Mouse (Mus musculus) heart, postnatal 0 days (tissue): ENCODE measurements at regions not wholly inside any gene's neighbourhood (a gene's known extent, or its start where the extent isn't known, plus 50 kb on each side); places are given as distances from the start of the nearest gene placed in this dataset.

Source experiments
- ATAC-seq: fragments of 200-750 bp; cut with Nextera tagmentation; 2 replicates; pipeline ENCODE4 v1.8.0; 2017; ENCODE audit warnings: low read depth, moderate number of reproducible peaks, moderate library complexity; ENCODE audit not compliant: insufficient read depth
- DNase-seq: peaks from one replicate; pipeline ENCODE4 v3.0.0-alpha.2; 2016; ENCODE audit warnings: low spot score
- H3K27ac ChIP-seq: fragments of 300-500 bp; sonication (generic); 2 replicates; pipeline ENCODE4 v1.5.1; 2014; ENCODE audit warnings: low read depth, mild to moderate bottlenecking
- H3K27me3 ChIP-seq: fragments of 300-500 bp; sonication (generic); 2 replicates; pipeline ENCODE4 v1.6.1; 2014; ENCODE audit warnings: low read length, mixed read lengths; ENCODE audit not compliant: control insufficient read depth, insufficient read depth
- H3K36me3 ChIP-seq: fragments of 300-500 bp; sonication (generic); replicated peaks from 2 replicates; pipeline ENCODE4 v1.6.1; 2014; ENCODE audit warnings: low read length, mixed read lengths; ENCODE audit not compliant: control insufficient read depth, insufficient read depth
- H3K4me1 ChIP-seq: fragments of 300-500 bp; sonication (generic); 2 replicates; pipeline ENCODE4 v1.6.1; 2014; ENCODE audit warnings: antibody characterized with exemption; ENCODE audit not compliant: control insufficient read depth, insufficient read depth
- H3K4me2 ChIP-seq: fragments of 300-500 bp; sonication (generic); 2 replicates; pipeline ENCODE4 v1.6.1; 2014; ENCODE audit warnings: low read depth, mild to moderate bottlenecking, low read length, moderate library complexity
- H3K4me3 ChIP-seq: fragments of 300-500 bp; sonication (generic); 2 replicates; pipeline ENCODE4 v1.5.1; 2014; ENCODE audit warnings: low read depth, low read length
- H3K9ac ChIP-seq: fragments of 300-500 bp; sonication (generic); replicated peaks from 2 replicates; pipeline ENCODE4 v1.6.1; 2014; ENCODE audit warnings: low read depth, low read length, mixed read lengths
- H3K9me3 ChIP-seq: fragments of 300-500 bp; sonication (generic); replicated peaks from 2 replicates; pipeline ENCODE4 v1.6.1; 2016; ENCODE audit warnings: low read length; ENCODE audit not compliant: control insufficient read depth
- CTCF ChIP-seq: IDR thresholded peaks from 2 replicates; pipeline ENCODE4 v1.5.1; 2016; ENCODE audit warnings: antibody characterized with exemption, control low read depth, low read depth
- EP300 ChIP-seq: IDR thresholded peaks from 2 replicates; pipeline ENCODE4 v1.6.1; 2016; ENCODE audit warnings: antibody characterized with exemption, low read depth
- WGBS: fragments of 180-500 bp; shearing (Covaris S2); extraction: QIAGEN DNeasy Blood & Tissue Kit; methylation state at CpG from one replicate; pipeline ENCODE4 v1.1.7; 2014; 5-methylcytosine and 5-hydroxymethylcytosine counted together

GRCm38 (mm10) chr7:117259151-117259550, 121.6 kb upstream of the Xylt1 start:
- Histone ChIP-seq H3K27ac (no peak overlapping the region), H3K4me3 (no peak overlapping the region), H3K27me3 (no peaks in the 10 kb centered on the region), H3K9me3 (no peaks in the 10 kb centered on the region), H3K4me2 (no peak overlapping the region), H3K9ac (no peak overlapping the region), H3K4me1 (no peaks in the 10 kb centered on the region), H3K36me3 (no peaks in the 10 kb centered on the region)
- DNase-seq (no peak), ATAC-seq (no peak)
- 66% methylated on average over 5 of the region's 5 CpGs for WGBS
- TF ChIP-seq EP300 (no peak), CTCF (no peak)

- Histone ChIP-seq H3K36me3 (no peaks in the 10 kb centered on the region), H3K9me3 (no peaks in the 10 kb centered on the region), H3K27ac (no peak overlapping the region), H3K9ac (no peak overlapping the region), H3K4me2 (no peak overlapping the region), H3K4me3 (no peak overlapping the region), H3K27me3 (no peaks in the 10 kb centered on the region), H3K4me1 (no peaks in the 10 kb centered on the region)
- DNase-seq: no peak
- TF ChIP-seq EP300: no peak
- TF ChIP-seq CTCF: no peak
- ATAC-seq: no peak
- 71% methylated on average over 6 of the region's 6 CpGs for WGBS
These were observed 121.0 kb upstream of the Xylt1 start for GRCm38 (mm10) chr7:117259674-117260294.

- no peak overlapping the region for H3K27ac ChIP-seq
- H3K4me2 ChIP-seq: no peak overlapping the region
- TF ChIP-seq CTCF: no peak
- no peak for TF ChIP-seq EP300
- no peak overlapping the region for H3K4me3 ChIP-seq
- H3K4me1 ChIP-seq: no peaks in the 10 kb centered on the region
- ATAC-seq: no peak
- no peaks in the 10 kb centered on the region for H3K36me3 ChIP-seq
- H3K9ac ChIP-seq: no peak overlapping the region
- H3K27me3 ChIP-seq: no peaks in the 10 kb centered on the region
- no peaks in the 10 kb centered on the region for H3K9me3 ChIP-seq
- no peak for DNase-seq
- WGBS: 62% methylated on average over 3 of the region's 3 CpGs
These were observed 120.2 kb upstream of the Xylt1 start for GRCm38 (mm10) chr7:117260596-117260995.

- Histone ChIP-seq H3K9me3 (no peaks in the 10 kb centered on the region), H3K9ac (no peak overlapping the region), H3K36me3 (no peaks in the 10 kb centered on the region), H3K4me2 (no peak overlapping the region), H3K27ac (no peak overlapping the region), H3K27me3 (no peaks in the 10 kb centered on the region), H3K4me3 (no peak overlapping the region), H3K4me1 (no peaks in the 10 kb centered on the region)
- DNase-seq: no peak
- WGBS: 83% methylated on average over 12 of the region's 12 CpGs
- TF ChIP-seq CTCF: no peak
- no peak for TF ChIP-seq EP300
- ATAC-seq: no peak
These were observed 117.7 kb upstream of the Xylt1 start for GRCm38 (mm10) chr7:117263126-117263525.

GRCm38 (mm10) chr7:117264341-117264740, 116.4 kb upstream of the Xylt1 start:
- Histone ChIP-seq H3K36me3 (no peaks in the 10 kb centered on the region), H3K4me2 (no peak overlapping the region), H3K27ac (no peak overlapping the region), H3K4me1 (no peaks in the 10 kb centered on the region), H3K27me3 (no peaks in the 10 kb centered on the region), H3K9me3 (no peaks in the 10 kb centered on the region), H3K9ac (no peak overlapping the region), H3K4me3 (no peak overlapping the region)
- WGBS: 68% methylated on average over 6 of the region's 6 CpGs
- DNase-seq (no peak), ATAC-seq (no peak)
- TF ChIP-seq CTCF: no peak

GRCm38 (mm10) chr7:117268096-117268495, 112.7 kb upstream of the Xylt1 start:
- H3K9ac ChIP-seq: no peak overlapping the region
- H3K4me3 ChIP-seq: no peak overlapping the region
- no peak for ATAC-seq
- H3K27ac ChIP-seq: no peak overlapping the region
- H3K36me3 ChIP-seq: no peaks in the 10 kb centered on the region
- H3K27me3 ChIP-seq: no peaks in the 10 kb centered on the region
- no peak for TF ChIP-seq CTCF
- TF ChIP-seq EP300: no peak
- no peak overlapping the region for H3K4me2 ChIP-seq
- H3K4me1 ChIP-seq: no peaks in the 10 kb centered on the region
- DNase-seq: no peak
- WGBS: 85% methylated on average over 7 of the region's 7 CpGs
- H3K9me3 ChIP-seq: no peaks in the 10 kb centered on the region
